ENCODE assay signal across 13 mouse cellular contexts in the genomic region with DNA sequence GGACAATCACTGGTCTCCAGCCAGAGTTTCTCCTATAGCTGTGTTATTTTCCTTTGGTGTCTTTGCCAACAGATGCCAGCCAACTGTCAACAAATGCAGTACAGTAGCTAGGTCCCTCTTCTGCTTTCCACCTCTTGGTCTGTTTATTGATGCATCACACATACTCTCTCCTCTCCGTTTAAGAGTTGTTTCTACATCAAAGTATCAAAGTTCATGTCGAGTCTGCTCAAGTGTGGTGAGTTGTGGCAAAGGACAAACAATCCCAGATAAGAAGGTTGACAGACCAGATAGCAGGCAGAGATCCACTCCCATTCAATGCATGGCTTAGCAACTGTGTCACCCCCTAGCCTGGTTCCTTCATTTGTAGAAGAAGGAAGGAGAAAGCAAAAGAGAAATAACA.
"Had no signal": no experiment of that assay in that cellular context is flagged by ENCODE, and none has a peak within 500 bp of the region (broad histone marks: within the 10 kb centered on the region; RNA-seq: fewer than 3 reads in every experiment).

No protein-coding gene starts in this region.

- DNase-seq: left cerebral cortex, postnatal 4 days; lung, adult 2 months; lung, postnatal 14 days; lung, postnatal 4 days; midbrain, embryonic 14.5 days; thymus, adult 18-20 months; thymus, postnatal 36 days had no signal

- H3K9me3 ChIP-seq: hindbrain, embryonic 15.5 days; limb, embryonic 12.5 days; limb, embryonic 15.5 days; liver, embryonic 12.5 days; liver, embryonic 15.5 days had no signal

- H3K4me2 ChIP-seq: hindbrain, embryonic 15.5 days; limb, embryonic 12.5 days; limb, embryonic 15.5 days; liver, embryonic 12.5 days; liver, embryonic 15.5 days; midbrain, embryonic 11.5 days had no signal

- H3K27me3 ChIP-seq: hindbrain, embryonic 15.5 days; limb, embryonic 12.5 days; limb, embryonic 15.5 days; liver, embryonic 12.5 days; liver, embryonic 15.5 days had no signal

- H3K4me1 ChIP-seq: hindbrain, embryonic 15.5 days; limb, embryonic 12.5 days; liver, embryonic 15.5 days had no signal

- H3K36me3 ChIP-seq: hindbrain, embryonic 15.5 days; limb, embryonic 12.5 days; limb, embryonic 15.5 days; liver, embryonic 12.5 days; liver, embryonic 15.5 days had no signal

- ATAC-seq: liver, embryonic 12.5 days had no signal

- H3K27ac ChIP-seq: hindbrain, embryonic 15.5 days; limb, embryonic 12.5 days; limb, embryonic 15.5 days; liver, embryonic 12.5 days; liver, embryonic 15.5 days had no signal

- H3K4me3 ChIP-seq: hindbrain, embryonic 15.5 days; limb, embryonic 12.5 days; limb, embryonic 15.5 days; liver, embryonic 12.5 days; liver, embryonic 15.5 days had no signal

- H3K9ac ChIP-seq: hindbrain, embryonic 15.5 days; limb, embryonic 12.5 days; limb, embryonic 15.5 days; liver, embryonic 12.5 days; liver, embryonic 15.5 days had no signal
